Mouse (Mus musculus): ENCODE results near the gene Gm49318.
A peak's percentile ranks its signal among the peaks of the same experiment; 100 is the strongest.

The Gm49318 gene

DNA sequence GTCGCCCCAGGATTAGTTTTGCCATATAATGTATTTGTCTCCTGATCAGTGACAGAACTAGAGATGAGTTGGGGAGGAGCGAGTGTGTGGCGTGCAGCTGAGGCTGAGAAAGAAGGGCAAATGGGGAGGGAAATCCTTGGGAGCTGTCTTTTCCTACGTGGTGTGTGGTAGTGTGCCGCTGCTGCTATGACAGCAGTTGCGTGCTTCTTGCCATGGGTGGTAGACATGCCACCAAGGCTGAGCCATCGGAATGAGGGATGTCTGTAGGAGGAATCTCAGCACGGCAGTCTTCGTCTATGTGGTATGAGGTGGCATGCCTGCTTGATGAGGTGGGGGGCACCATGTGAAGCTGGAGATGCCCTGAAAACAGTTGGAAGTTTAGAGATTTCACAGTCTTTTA is 40.7 kb downstream of the Gm49318 start:
- no peak for DNase-seq (ENCODE audit: low spot score)

- DNase-seq (ENCODE audit: low spot score): no peak
Observed at GRCm38 (mm10) chr9:22028467-22028866, 42.6 kb downstream of the Gm49318 start.

GRCm38 (mm10) chr9:22024592-22024991 is 46.5 kb downstream of the Gm49318 start:
- no peak for DNase-seq (ENCODE audit: low spot score)

GRCm38 (mm10) chr9:22017208-22017825 is 53.7 kb downstream of the Gm49318 start:
- DNase-seq (ENCODE audit: low spot score): no peak

DNA sequence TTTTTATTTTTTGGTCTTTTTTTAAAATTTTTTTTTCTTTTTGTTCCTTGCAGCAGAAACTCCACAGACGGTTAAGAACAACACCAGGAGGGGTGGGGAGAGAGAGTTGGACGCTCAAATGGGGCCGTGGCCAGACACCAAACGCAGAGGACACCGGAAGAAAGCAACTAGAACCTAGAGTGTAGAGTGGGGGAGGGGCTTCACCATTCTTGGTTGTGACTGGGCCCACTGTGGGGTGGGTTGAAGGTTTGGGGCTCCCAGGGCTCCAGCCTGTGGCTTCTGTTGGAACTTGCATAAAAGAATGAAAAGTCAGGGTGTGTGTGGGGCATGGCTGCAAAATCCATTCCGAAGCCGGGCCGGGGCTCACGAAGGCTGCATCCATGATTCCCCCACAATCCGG is 54.8 kb downstream of the Gm49318 start:
- DNase-seq (ENCODE audit: low spot score): no peak

DNA sequence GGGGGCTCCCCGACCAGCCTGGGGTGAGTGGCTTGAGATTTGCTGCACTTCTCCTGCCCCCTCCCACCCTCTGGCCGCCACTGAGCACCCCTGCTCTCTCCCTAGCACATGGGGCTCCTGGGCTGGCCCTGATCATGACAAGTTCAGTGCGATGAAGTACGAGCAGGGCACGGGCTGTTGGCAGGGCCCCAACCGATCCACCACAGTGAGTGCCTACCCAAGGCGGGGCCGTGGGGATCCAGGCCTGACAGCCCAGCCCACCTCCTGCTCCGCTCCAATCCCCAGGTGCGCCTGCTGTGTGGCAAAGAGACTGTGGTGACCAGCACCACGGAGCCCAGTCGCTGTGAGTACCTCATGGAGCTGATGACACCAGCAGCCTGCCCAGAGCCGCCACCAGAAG is 58.3 kb downstream of the Gm49318 start:
- DNase-seq (ENCODE audit: low spot score): no peak

DNA sequence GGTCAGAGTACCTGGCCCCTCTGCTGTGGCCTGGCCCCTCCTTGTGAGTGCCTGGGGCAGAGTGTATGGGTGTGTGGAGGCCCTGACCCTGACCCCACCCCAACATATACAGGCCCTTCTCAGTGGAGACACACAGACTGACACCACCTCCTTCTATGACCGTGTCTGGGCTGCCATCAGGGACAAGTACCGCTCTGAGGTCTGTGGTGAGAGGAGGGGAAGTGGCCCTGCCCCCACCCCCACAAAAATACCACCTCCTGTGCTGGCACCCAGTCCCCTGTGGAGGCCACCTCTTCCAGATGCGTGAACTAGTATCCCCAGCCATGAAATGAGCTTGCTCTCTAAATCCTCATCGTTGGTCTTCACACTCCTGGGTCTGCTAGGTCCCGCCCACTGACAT is 60.0 kb downstream of the Gm49318 start:
- DNase-seq (ENCODE audit: low spot score): no peak

DNA sequence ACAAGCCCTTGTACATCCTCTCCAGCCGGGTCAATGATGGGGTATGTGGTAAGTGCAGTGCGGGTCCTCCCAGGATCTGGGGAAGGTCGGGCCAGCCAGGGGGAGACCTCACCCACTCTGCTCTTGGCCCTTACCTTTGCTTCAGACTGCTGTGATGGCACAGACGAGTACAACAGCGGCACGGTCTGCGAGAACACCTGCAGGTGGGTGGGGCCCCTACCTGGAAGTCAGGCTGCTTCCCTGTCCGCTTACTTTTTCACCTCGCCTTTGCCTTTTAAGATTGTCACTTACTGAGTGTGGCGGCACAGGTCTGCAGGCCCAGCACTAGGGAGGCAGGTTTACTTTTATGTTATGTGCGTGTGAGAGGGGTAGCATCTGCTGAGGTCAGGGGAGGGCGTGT is 66.5 kb downstream of the Gm49318 start:
- DNase-seq (ENCODE audit: low spot score): no peak

- no peak for DNase-seq (ENCODE audit: low spot score)
Observed at GRCm38 (mm10) chr9:22003163-22003554, 67.9 kb downstream of the Gm49318 start.

DNA sequence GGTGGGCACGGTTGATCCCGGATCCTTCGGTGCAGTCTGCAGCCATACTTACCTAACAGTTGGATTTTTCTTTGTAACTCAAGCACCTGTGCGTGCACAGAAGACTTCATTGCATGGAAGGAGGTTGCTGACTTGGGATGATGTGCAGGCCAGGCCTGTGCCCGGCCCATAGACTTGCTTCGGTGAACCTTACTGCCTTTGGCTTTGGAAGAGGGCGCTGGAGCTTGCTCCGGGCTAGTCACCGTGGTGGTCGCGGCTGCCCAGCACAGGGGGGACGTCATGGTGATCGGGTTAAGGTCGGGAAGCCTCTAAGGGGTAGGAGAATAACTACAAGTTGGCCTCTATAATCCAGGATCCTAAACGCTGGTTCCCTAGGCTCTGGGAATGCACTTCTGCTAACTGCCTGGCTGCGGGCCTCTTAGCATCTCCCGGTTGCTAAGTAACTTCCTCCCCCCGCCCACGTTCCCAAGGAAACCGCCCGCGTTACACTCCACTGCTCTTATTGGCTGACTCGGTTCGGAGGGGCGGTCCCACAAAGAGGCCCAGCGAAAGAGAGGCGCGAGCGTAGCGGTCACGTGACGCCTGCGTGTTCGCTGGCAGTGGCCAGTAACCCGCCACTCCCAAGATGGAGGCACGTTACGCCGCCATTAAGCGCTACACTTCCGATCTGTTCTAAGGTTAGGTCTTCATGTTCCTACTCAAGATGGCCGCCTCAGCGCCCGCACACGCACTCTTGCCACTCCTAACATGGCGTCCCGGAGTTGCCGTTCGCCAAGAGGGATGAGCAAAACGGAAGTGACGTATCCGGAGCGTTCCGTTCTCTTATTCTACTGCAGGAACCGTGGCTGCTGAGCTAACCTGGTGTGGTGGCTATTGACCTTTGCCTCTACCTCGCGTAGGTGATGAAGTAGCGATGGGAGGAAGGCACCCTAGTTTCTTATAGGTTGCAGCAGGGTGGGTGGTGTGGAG is 68.6 kb downstream of the Gm49318 start, which contains the start of the genes Ccdc151 and Prkcsh:
Gene Ccdc151 (minus strand): TSS at position 441 of the 969 bp plus-strand sequence.
Gene Prkcsh (plus strand): TSS at position 613 of the 969 bp plus-strand sequence.
- DNase-seq (ENCODE audit: low spot score): peak; percentile 99

DNA sequence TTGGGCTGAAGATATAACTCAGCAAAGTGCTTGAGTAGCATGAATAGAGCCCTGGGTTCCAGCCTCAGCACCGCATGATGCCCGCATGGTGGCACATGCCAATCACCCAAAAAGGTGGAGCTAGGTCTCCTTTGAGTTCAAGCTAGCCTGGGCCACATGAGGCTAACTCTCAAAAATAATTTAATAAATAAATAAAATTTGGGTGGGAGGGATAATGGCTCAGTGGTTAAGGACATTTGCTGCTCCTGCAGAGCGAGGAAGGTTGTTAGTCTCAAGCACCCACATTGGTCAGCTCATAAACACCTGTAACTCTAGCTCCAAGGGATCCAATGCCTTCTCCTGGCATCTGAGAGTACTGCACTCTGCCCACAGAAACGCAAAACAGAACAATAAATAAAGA is 69.4 kb downstream of the Gm49318 start:
- DNase-seq (ENCODE audit: low spot score): no peak

- no peak for DNase-seq (ENCODE audit: low spot score)
Observed at GRCm38 (mm10) chr9:22000296-22000695, 70.8 kb downstream of the Gm49318 start.

GRCm38 (mm10) chr9:21996178-21996867 is 74.7 kb downstream of the Gm49318 start:
- DNase-seq (ENCODE audit: low spot score): no peak

DNA sequence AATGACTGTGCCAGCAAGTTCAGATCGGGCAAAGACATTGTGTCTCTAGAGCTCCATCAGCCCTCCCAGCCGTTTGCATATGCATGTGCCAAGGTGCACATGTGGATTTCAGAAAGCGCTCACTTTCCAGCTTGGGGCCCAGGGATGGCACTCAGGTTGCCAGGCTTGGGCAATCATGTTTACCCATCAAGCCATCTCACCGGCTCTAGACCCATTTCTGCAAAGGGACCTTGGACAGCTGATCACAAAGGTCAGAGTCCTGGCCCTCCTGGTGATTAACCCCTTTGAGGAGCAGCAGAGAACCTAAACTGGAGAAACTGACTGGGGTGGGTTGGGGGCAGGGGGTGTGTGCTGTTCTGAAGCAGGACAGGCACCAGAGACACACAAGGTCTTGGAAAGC is 78.8 kb downstream of the Gm49318 start:
- no peak for DNase-seq (ENCODE audit: low spot score)

GRCm38 (mm10) chr9:21989230-21990110 is 81.6 kb downstream of the Gm49318 start, which contains the start of gene Rgl3:
Gene Rgl3 (minus strand): TSS chr9:21989446.
- no peak for DNase-seq (ENCODE audit: low spot score)

DNA sequence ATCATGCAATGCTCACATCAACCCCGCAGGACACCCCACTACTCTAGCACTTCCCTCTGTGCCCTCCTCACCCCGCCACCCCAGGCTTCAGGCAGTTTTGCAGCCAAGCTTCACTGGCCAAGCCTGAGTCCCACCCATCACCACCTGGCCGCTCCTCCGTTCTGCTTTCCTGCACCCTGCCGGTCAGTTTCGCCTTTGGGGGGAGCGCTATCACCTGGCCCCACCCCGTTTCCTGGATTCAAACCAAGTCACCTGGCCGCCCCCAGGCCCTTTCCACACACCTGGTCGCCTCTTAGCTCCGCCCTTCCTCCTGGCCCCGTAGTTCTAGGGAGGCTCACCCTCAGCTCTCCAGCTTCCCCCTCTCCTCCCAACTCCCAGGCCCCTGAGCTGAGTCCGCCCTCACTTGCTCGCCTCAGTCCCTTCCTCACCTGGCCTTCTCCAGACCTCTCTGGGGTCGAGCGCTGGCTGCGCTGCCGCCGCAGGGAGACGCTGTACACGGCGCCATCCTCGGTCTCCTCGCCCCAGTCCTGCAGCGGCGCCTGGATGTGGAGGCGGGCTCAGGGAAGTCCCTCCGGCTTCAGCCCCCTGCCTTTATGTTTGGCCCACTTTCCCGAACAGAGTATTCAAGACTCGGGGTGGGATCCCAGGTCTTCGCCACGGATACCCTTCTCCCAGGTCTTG is 82.5 kb downstream of the Gm49318 start:
- no peak for DNase-seq (ENCODE audit: low spot score)

GRCm38 (mm10) chr9:21987592-21988342 is 83.3 kb downstream of the Gm49318 start:
- no peak for DNase-seq (ENCODE audit: low spot score)

Data from T-cell, adult 2 months (primary cell).